Mouse (Mus musculus): ENCODE measurements around the gene Lyg1.
"Not testable (repeated sequence)": the region's sequence is repeated elsewhere in the genome, so short reads cannot be mapped to it uniquely, and the experiment has no call there.

Lyg1 gene

GRCm38 (mm10) chr1:37957659-37958058 lies at the start of gene Lyg1:
Gene Lyg1, minus strand, starts transcription at chr1:37957759.
- DNase-seq (ENCODE audit: low read depth, low spot score): no peak

- DNase-seq (ENCODE audit: low read depth, low spot score): no peak
Measured at GRCm38 (mm10) chr1:38006741-38007140, 49.2 kb upstream of the Lyg1 start.

GRCm38 (mm10) chr1:38003046-38003445 lies 45.5 kb upstream of the Lyg1 start:
- DNase-seq (ENCODE audit: low read depth, low spot score): peak; percentile 53

- no peak for DNase-seq (ENCODE audit: low read depth, low spot score)
Measured at GRCm38 (mm10) chr1:38001956-38002355, 44.4 kb upstream of the Lyg1 start.

GRCm38 (mm10) chr1:38000844-38001243 lies 43.3 kb upstream of the Lyg1 start:
- no peak for DNase-seq (ENCODE audit: low read depth, low spot score)

- peak; percentile 34 for DNase-seq (ENCODE audit: low read depth, low spot score)
Measured at GRCm38 (mm10) chr1:37999552-37999951, 42.0 kb upstream of the Lyg1 start.

GRCm38 (mm10) chr1:37998371-37999199 lies 41.0 kb upstream of the Lyg1 start:
- peak; percentile 59 for DNase-seq (ENCODE audit: low read depth, low spot score)

- DNase-seq (ENCODE audit: low read depth, low spot score): peak; percentile 96
Measured at GRCm38 (mm10) chr1:37997867-37998266, 40.3 kb upstream of the Lyg1 start, which contains the start of the genes Txndc9 and Eif5b. Gene Txndc9, minus strand, starts transcription at chr1:37997893. Gene Eif5b, plus strand, starts transcription at chr1:37998010.

GRCm38 (mm10) chr1:37996877-37997484 lies 39.4 kb upstream of the Lyg1 start:
- peak; percentile 99 for DNase-seq (ENCODE audit: low read depth, low spot score)

GRCm38 (mm10) chr1:37996226-37996625 lies 38.7 kb upstream of the Lyg1 start:
- no peak for DNase-seq (ENCODE audit: low read depth, low spot score)

- DNase-seq (ENCODE audit: low read depth, low spot score): no peak
Measured at GRCm38 (mm10) chr1:37987856-37988255, 30.3 kb upstream of the Lyg1 start.

- DNase-seq (ENCODE audit: low read depth, low spot score): no peak
Measured at GRCm38 (mm10) chr1:37985764-37986323, 28.3 kb upstream of the Lyg1 start.

- no peak for DNase-seq (ENCODE audit: low read depth, low spot score)
Measured at GRCm38 (mm10) chr1:37984326-37984725, 26.8 kb upstream of the Lyg1 start.

GRCm38 (mm10) chr1:37977303-37977702 lies 19.7 kb upstream of the Lyg1 start:
- DNase-seq (ENCODE audit: low read depth, low spot score): no peak

GRCm38 (mm10) chr1:37976666-37977065 lies 19.1 kb upstream of the Lyg1 start:
- DNase-seq (ENCODE audit: low read depth, low spot score): not testable (repeated sequence)

- DNase-seq (ENCODE audit: low read depth, low spot score): no peak
Measured at GRCm38 (mm10) chr1:37971520-37971919, 14.0 kb upstream of the Lyg1 start.

GRCm38 (mm10) chr1:37968746-37969145 lies 11.2 kb upstream of the Lyg1 start:
- no peak for DNase-seq (ENCODE audit: low read depth, low spot score)

- DNase-seq (ENCODE audit: low read depth, low spot score): no peak
Measured at GRCm38 (mm10) chr1:37965571-37965970, 8.0 kb upstream of the Lyg1 start.

GRCm38 (mm10) chr1:37959486-37959885 lies 1.9 kb upstream of the Lyg1 start:
- DNase-seq (ENCODE audit: low read depth, low spot score): no peak

GRCm38 (mm10) chr1:37958516-37958915 lies 957 bp upstream of the Lyg1 start:
- DNase-seq (ENCODE audit: low read depth, low spot score): no peak

GRCm38 (mm10) chr1:37956690-37957431 lies 698 bp downstream of the Lyg1 start:
- DNase-seq (ENCODE audit: low read depth, low spot score): no peak

- DNase-seq (ENCODE audit: low read depth, low spot score): no peak
Measured at GRCm38 (mm10) chr1:37955251-37955650, 2.3 kb downstream of the Lyg1 start.
